Mouse (Mus musculus) intestine, postnatal 0 days (tissue): ENCODE measurements at regions not wholly inside any gene's neighbourhood (a gene's known extent, or its start where the extent isn't known, plus 50 kb on each side); places are given as distances from the start of the nearest gene placed in this dataset.
A peak's percentile ranks its signal among the peaks of the same experiment; 100 is the strongest.

Source experiments
- ATAC-seq: fragments of 200-750 bp; cut with Nextera tagmentation; 2 replicates; pipeline ENCODE4 v1.8.0; 2017; ENCODE audit warnings: mild to moderate bottlenecking, moderate TSS enrichment, moderate library complexity
- H3K27ac ChIP-seq: fragments of 300-500 bp; sonication (generic); 2 replicates; pipeline ENCODE4 v1.5.1; 2014; ENCODE audit warnings: mild to moderate bottlenecking, low read depth, low read length, moderate library complexity
- H3K27me3 ChIP-seq: fragments of 300-500 bp; sonication (generic); replicated peaks from 2 replicates; pipeline ENCODE4 v1.6.1; 2014; ENCODE audit warnings: low read length, mixed read lengths; ENCODE audit not compliant: control insufficient read depth, insufficient read depth
- H3K36me3 ChIP-seq: fragments of 300-500 bp; sonication (generic); 2 replicates; pipeline ENCODE4 v1.6.1; 2014; ENCODE audit warnings: mild to moderate bottlenecking, moderate library complexity; ENCODE audit not compliant: control insufficient read depth, insufficient read depth
- H3K4me1 ChIP-seq: fragments of 300-500 bp; sonication (generic); replicated peaks from 2 replicates; pipeline ENCODE4 v1.6.1; 2014; ENCODE audit warnings: antibody characterized with exemption, low read length, mixed read lengths; ENCODE audit not compliant: control insufficient read depth, insufficient read depth
- H3K4me2 ChIP-seq: fragments of 300-500 bp; sonication (generic); replicated peaks from 2 replicates; pipeline ENCODE4 v1.6.1; 2014; ENCODE audit warnings: low read depth, mild to moderate bottlenecking, moderate library complexity
- H3K4me3 ChIP-seq: fragments of 300-500 bp; sonication (generic); 2 replicates; pipeline ENCODE4 v1.5.1; 2014; ENCODE audit warnings: low read depth, low read length
- H3K9ac ChIP-seq: fragments of 300-500 bp; sonication (generic); 2 replicates; pipeline ENCODE4 v1.6.1; 2014; ENCODE audit warnings: mild to moderate bottlenecking, low read depth, low read length
- H3K9me3 ChIP-seq: fragments of 300-500 bp; sonication (generic); 2 replicates; pipeline ENCODE4 v1.6.1; 2016; ENCODE audit warnings: mixed run types; ENCODE audit not compliant: control insufficient read depth
- CTCF ChIP-seq: sonication (generic); IDR thresholded peaks from 2 replicates; pipeline ENCODE4 v1.5.1; 2016; ENCODE audit warnings: low read depth, mild to moderate bottlenecking, control low read depth, antibody characterized with exemption, moderate library complexity
- WGBS: fragments of 180-500 bp; shearing (Covaris S2); extraction: QIAGEN DNeasy Blood & Tissue Kit; methylation state at CpG from one replicate; pipeline ENCODE4 v1.1.7; 2014; 5-methylcytosine and 5-hydroxymethylcytosine counted together

DNA sequence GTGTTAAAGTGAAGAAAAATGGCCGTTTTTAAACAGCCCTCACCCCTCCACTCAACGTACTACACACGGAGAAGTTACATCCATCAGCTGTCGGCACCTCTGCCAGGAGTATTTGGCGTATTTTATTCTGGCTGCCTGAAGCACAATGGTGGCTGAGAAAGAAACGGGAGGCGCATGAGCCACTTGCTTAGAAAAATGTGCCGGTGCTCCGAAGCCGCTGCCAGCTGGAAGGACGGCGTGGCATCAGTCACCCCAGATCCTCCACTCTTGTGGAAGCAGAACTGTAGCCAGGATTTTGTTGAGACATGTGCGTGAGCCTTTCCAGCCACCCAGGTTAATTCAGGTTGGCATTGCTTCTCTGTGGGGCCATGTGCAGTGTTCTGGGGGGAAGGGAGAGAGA is 103.1 kb upstream of the A230072I06Rik start:
- H3K4me2 ChIP-seq = no peak overlapping the region
- 0 out of 2 replicates have a peak, but pooled peaks cover 4% of the 10 kb centered on the region for H3K27me3 ChIP-seq
- H3K9ac ChIP-seq = no peak overlapping the region
- no peak overlapping the region for H3K27ac ChIP-seq
- no peaks in the 10 kb centered on the region for H3K36me3 ChIP-seq
- no peak for ATAC-seq
- no peak overlapping the region for H3K4me3 ChIP-seq
- TF ChIP-seq CTCF = no peak
- 72% methylated on average over 13 of the region's 13 CpGs for WGBS
- H3K9me3 ChIP-seq = no peaks in the 10 kb centered on the region
- no peaks in the 10 kb centered on the region for H3K4me1 ChIP-seq

DNA sequence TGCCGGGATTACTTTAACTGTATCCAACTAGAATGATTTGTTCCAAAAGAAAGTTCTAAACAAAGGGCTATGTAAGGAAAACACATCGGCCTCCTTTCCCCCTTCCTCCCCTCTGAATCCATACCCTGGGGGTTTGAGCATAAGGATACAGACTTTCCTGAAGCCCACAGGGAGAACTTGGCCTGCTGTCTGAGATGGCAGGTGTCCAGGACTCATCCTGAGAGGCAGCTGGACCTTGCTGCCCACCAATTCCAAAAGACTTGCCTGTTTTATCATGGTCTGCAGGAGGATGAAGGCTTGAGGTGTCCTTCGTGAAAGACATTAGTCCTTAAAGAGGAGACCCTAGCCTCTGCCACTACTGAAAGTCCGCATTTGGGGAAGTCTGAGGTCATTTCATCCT is 94.0 kb upstream of the A230072I06Rik start:
- Histone ChIP-seq H3K4me2 (no peak overlapping the region), H3K9me3 (no peaks in the 10 kb centered on the region), H3K4me1 (no peaks in the 10 kb centered on the region), H3K9ac (no peak overlapping the region), H3K4me3 (no peak overlapping the region), H3K27me3 (no peaks in the 10 kb centered on the region), H3K36me3 (no peaks in the 10 kb centered on the region), H3K27ac (no peak overlapping the region)
- 86% methylated on average over 4 of the region's 4 CpGs for WGBS
- TF ChIP-seq CTCF = no peak
- no peak for ATAC-seq

DNA sequence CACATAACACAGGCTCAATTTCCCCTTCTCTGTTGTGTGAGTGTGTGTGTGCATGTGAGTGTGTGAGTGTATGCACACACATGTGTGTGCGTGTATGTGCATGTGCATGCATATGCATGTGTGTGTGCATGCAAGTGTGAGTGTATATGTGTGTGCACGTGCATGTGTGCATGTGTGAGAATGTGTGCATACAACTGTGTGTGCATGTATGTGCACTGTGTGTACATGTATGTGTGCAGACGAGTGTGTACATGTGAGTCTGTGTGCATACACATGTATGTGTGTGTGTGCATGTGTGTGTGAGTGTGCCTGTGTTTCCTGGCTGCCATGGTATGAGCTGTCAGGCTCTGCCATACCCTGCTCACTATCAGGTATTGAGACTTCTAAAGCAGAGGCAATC is 91.3 kb upstream of the A230072I06Rik start:
- Histone ChIP-seq H3K4me1 (no peaks in the 10 kb centered on the region), H3K4me3 (no peak overlapping the region), H3K36me3 (no peaks in the 10 kb centered on the region), H3K9ac (no peak overlapping the region), H3K27me3 (no peaks in the 10 kb centered on the region), H3K27ac (no peak overlapping the region), H3K9me3 (no peaks in the 10 kb centered on the region), H3K4me2 (no peak overlapping the region)
- no peak for TF ChIP-seq CTCF
- WGBS = 87% methylated on average over 3 of the region's 3 CpGs
- no peak for ATAC-seq

- no peak for TF ChIP-seq CTCF
- Histone ChIP-seq H3K27me3 (no peaks in the 10 kb centered on the region), H3K4me2 (no peak overlapping the region), H3K27ac (no peak overlapping the region), H3K4me1 (no peaks in the 10 kb centered on the region), H3K4me3 (no peak overlapping the region), H3K36me3 (no peaks in the 10 kb centered on the region), H3K9me3 (no peaks in the 10 kb centered on the region), H3K9ac (no peak overlapping the region)
- ATAC-seq = no peak
- WGBS = 82% methylated on average over 5 of the region's 5 CpGs
These were observed 90.2 kb upstream of the A230072I06Rik start for GRCm38 (mm10) chr8:12188451-12188850.

DNA sequence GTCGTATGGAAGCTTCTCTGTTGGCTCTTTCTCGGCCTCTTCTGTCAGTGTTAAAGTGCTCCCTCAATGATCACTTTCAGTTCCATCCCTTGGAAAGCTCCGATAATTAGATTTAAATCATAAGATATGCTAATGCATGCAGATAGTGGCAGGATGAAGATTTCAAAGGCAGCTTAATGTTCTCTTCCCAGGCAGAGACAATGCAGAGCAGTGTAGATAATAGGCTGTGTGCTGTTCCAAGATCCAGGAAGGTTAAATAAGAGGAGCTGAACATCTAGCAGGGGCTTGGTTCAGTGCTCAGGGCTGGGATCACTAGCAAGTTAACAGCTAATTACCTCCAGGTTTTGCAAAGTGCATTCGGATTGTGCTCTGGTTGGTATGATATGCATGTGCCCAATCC is 89.7 kb upstream of the A230072I06Rik start:
- Histone ChIP-seq H3K9ac (no peak overlapping the region), H3K9me3 (no peaks in the 10 kb centered on the region), H3K4me1 (no peaks in the 10 kb centered on the region), H3K4me2 (no peak overlapping the region), H3K36me3 (no peaks in the 10 kb centered on the region), H3K27ac (no peak overlapping the region), H3K4me3 (no peak overlapping the region), H3K27me3 (no peaks in the 10 kb centered on the region)
- WGBS = 83% methylated on average over 4 of the region's 4 CpGs
- ATAC-seq = no peak
- TF ChIP-seq CTCF = no peak

DNA sequence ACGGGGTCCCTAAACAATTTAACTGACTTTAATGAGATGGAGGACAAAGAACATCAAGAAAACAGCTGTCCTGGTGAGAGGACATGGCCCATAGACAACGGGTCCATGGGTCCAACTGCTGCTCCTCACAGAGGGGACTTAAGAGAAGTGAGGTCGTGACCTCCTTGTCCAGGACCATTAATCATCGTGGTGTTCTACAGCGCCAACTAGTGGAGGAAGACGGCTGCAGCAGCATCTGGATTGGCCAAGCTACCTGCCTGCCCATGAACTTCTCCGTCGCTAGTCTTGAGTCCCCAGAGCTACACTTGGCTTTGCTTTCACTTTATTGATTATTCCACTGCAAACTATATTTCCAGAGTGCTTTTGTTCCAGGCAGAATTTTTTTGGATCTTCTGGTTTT is 86.6 kb upstream of the A230072I06Rik start:
- no peak overlapping the region for H3K27ac ChIP-seq
- WGBS = 33% methylated on average over 8 of the region's 8 CpGs
- no peaks in the 10 kb centered on the region for H3K27me3 ChIP-seq
- H3K9ac ChIP-seq = no peak overlapping the region
- no peak overlapping the region for H3K4me2 ChIP-seq
- H3K9me3 ChIP-seq = no peaks in the 10 kb centered on the region
- peak; percentile 78 for TF ChIP-seq CTCF
- no peak overlapping the region for H3K4me3 ChIP-seq
- no peaks in the 10 kb centered on the region for H3K4me1 ChIP-seq
- ATAC-seq = no peak
- no peaks in the 10 kb centered on the region for H3K36me3 ChIP-seq

DNA sequence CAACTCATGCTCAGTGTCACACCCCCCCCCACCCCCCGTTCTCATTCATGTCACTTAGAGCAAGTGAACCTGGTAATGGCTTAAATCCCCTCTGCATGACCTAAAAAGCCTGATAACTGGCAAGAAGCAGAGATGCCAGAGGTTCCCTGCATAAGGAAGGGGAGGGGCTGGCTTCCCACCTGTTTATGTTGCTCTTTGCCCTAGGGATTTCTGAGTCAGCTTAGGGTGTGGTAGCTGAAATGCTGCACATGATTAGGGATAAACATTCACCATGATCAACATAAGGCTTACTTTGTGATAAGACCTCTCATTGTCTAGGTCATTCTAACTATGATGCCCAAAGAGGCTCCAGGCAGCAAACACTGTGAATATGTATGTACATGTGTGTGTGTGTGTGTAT is 72.7 kb upstream of the A230072I06Rik start:
- ATAC-seq = peak; percentile 53; the same call in 1 of the 2 replicates
- Histone ChIP-seq H3K9ac (no peak overlapping the region), H3K4me3 (no peak overlapping the region), H3K4me1 (no peaks in the 10 kb centered on the region), H3K4me2 (no peak overlapping the region), H3K27ac (no peak overlapping the region), H3K9me3 (no peaks in the 10 kb centered on the region), H3K36me3 (no peaks in the 10 kb centered on the region), H3K27me3 (no peaks in the 10 kb centered on the region)
- 73% methylated on average over 1 of the region's 1 CpGs for WGBS
- no peak for TF ChIP-seq CTCF
